Mouse (Mus musculus): ENCODE measurements at regions not wholly inside any gene's neighbourhood (a gene's known extent, or its start where the extent isn't known, plus 50 kb on each side); places are given as distances from the start of the nearest gene placed in this dataset.

DNA sequence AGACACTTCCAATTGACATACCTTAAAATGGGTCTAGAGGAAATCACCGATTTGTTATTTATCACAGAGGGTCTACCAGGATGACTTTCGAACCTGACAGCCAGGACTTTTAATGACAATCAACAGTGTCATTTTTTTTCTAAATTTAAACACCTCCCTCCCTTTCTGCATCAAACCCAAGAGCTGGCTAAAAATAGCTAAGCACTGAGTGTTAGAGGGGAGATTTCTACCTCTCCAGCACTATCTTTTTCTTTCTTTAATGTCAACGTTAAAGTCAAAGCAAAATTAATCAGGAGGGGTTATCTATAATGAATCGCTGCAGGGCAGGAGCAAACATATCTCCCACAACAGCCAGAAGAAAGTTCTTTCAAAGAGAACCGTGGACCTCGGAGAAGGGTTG lies 356.6 kb upstream of the 3110018I06Rik start:
- no peak for DNase-seq
- intact Hi-C loops (cut with DNase I): no loop called here

DNA sequence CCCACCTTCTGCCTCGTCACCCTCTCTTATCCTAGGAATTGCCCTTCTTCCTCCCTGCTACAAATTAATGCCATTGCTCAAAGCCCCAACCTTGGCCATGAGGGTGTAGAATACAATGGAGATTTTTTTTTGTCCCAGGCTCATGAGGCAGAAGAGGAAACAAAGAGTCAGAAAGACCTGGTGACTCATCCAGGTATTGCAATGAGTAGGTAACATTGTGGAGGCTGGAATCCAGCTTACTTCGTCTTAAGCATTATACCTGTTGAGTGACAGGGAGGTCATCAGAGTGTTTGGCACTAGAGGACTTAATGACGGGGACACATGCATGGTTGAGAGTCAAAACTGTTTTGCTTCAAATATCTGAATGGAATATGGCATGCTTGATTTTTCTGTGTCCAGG lies 355.9 kb upstream of the 3110018I06Rik start:
- no peak for DNase-seq
- intact Hi-C loops (cut with DNase I): no loop called here

DNA sequence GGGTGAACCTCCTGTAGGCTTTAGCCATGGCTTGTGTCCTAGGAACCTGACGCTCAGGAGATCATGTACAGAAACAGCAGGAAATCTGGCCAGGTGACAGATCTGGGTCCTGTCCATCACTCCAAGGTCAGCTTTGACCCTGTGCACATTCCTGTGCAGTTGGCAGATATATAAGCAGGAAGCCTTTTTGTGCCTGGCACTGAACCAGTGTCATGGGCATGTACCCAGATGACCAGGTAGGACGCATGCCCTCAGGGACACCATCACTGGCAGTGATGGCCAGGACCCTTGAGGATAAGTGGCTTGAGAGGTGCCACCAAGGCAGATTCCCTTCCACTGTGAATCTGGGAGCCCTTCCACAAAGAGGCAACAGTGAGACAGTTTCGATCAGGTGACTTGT lies 354.1 kb upstream of the 3110018I06Rik start:
- DNase-seq: no peak
- intact Hi-C loops (cut with DNase I): no loop called here

DNA sequence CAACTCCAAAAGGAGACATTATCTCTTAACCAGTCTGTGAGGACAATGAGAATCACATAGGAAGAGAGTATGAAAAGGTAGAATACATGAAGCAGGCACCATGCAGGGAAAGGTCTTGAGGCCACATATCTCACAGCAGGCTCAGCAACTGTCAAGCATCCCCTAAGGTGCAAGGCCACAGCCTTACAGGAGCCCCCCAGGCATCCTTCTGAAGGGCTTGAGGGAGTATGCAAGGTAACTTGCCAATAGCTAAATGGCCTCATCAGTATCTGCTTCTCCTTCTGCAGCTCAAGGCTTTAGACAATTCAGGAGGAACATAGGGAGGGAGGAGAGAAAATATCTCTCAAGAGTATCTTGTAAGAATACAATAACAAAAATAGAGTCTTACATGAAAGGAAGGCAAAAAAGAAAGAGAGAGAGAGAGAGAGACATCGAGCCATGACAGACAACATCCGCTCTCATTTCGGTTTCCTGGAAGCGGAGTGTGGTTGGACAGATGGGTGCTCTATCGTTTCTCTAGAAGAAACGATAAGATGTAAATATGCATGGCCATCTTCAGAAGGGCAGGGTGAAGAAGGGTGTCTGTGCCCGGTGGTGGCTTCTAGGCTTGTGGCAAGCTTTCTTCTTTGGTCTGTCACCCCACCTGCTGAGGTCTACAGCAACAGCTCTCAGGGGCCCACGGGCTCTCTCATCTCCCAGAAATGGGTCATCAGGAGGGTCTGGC lies 349.6 kb upstream of the 3110018I06Rik start:
- intact Hi-C loops (cut with DNase I): no loop called here
- DNase-seq: no peak

GRCm38 (mm10) chr12:107140957-107141595 lies 347.4 kb upstream of the 3110018I06Rik start:
- intact Hi-C loops (cut with DNase I): no loop called here
- DNase-seq: no peak

DNA sequence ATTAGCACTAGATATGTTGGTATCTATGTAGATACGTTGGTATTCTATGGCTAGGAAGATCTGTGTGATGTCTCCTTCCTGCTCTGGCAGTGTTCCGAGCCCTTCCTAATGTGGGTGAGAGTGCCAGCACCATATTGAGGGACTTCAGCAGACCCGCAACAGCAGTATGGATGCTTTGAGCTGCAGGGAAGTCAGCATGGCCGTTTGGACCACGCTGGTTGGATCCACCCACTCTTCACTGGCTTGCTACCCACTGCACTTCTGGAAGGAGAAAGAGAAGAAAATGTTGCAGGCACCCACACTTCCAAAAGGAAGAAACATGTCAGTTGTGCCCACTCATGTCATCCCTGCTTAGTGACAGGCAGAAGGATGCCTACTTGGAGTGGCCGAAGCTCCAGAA lies 346.2 kb upstream of the 3110018I06Rik start:
- DNase-seq: no peak
- intact Hi-C loops (cut with DNase I): no loop called here

GRCm38 (mm10) chr12:107146608-107147121 lies 341.8 kb upstream of the 3110018I06Rik start:
- intact Hi-C loops (cut with DNase I): no loop called here
- no peak for DNase-seq

GRCm38 (mm10) chr12:107148451-107148850 lies 340.0 kb upstream of the 3110018I06Rik start:
- intact Hi-C loops (cut with DNase I): no loop called here
- no peak for DNase-seq

DNA sequence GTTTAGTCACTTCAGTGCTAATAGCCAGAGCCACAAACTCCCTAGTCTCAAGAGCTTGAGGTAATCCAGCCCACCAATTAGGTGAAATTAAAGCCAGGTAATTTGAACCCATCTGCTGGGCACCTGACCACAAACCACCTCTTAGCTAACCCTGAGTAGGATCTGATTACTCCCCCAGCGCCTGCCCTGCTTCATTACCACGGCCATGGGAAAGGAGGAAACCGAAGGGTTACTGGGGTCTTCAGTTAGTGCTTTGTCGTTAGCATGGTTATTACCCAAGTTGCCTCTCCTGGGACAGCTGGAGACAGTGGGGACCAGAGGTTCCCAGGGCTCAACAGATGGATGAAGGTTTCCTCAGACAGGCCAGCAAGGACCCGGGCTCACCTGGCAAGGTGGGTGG lies 337.3 kb upstream of the 3110018I06Rik start:
- DNase-seq: no peak
- intact Hi-C loops (cut with DNase I): loop anchor here (10.0 kb wide), 1 partner anchor 804 kb away; no protein-coding TSS in a partner anchor

DNA sequence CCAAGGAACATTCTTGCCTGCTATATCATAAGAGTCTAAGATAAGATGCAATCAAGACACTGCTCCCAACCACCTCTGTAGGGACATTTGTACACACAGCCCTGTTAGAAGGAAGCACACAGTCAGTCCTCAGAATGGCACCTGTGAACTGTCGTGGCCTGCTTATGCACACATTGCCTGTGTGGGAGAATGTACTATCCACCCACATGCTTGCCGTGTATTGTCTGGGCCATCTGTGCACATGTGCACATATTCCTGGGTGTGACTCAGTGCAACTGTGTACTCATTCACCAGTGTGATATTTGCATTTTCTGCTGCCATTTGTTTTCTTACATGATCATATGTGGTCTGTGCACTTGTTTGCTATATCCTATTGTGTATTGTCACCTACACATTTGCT lies 333.8 kb upstream of the 3110018I06Rik start:
- no peak for DNase-seq
- intact Hi-C loops (cut with DNase I): loop anchor here (10.0 kb wide), 1 partner anchor 800 kb away; no protein-coding TSS in a partner anchor

GRCm38 (mm10) chr12:107156791-107157428 lies 331.5 kb upstream of the 3110018I06Rik start:
- intact Hi-C loops (cut with DNase I): loop anchor here (10.0 kb wide), 1 partner anchor 798 kb away; no protein-coding TSS in a partner anchor
- DNase-seq: no peak

DNA sequence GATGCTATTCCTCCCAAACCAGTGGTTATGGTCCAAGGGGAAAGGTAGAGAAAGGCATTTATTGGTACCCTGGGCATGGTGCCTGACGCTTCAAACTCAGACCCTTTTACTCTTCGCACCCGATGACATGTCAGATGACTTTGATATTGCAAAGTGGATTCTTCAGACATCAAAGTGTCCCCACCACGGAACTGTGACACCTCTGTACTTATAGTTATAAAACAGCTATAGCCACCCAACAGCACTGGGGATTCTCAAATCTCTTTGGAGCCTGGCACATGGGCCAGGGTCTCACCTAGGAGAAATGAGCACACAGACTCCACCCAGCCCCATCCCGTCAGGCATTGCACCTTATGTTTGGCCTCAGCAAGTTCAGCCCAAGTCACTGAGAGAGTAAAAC lies 329.3 kb upstream of the 3110018I06Rik start:
- DNase-seq: no peak
- intact Hi-C loops (cut with DNase I): loop anchor here (10.0 kb wide), 1 partner anchor 796 kb away; no protein-coding TSS in a partner anchor

GRCm38 (mm10) chr12:107160137-107160536 lies 328.3 kb upstream of the 3110018I06Rik start:
- no peak for DNase-seq
- intact Hi-C loops (cut with DNase I): no loop called here

DNA sequence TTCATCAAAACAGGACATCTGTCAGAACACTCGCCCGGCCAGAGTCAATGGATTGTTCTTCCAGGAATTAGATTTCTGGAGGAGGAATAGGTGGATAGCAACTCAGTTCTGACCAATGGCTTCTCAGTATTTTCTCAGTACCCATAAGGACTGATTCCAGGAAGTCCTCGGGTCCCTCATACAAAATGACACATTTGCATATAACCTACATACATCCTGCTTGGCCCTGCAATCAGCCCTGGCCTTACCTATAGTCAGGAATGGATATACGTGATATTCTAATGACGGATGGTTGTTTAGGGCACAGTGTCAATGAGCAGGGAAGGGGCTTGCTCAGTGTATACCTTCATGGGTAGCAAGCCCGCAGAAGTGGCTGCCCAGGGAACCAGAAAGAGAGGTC lies 327.8 kb upstream of the 3110018I06Rik start:
- DNase-seq: no peak
- intact Hi-C loops (cut with DNase I): no loop called here

- DNase-seq: no peak
- intact Hi-C loops (cut with DNase I): no loop called here
Observed at GRCm38 (mm10) chr12:107170926-107171325, 317.5 kb upstream of the 3110018I06Rik start.

- intact Hi-C loops (cut with DNase I): no loop called here
- DNase-seq: no peak
Observed at GRCm38 (mm10) chr12:107171676-107172075, 316.8 kb upstream of the 3110018I06Rik start.

- no peak for DNase-seq
- intact Hi-C loops (cut with DNase I): no loop called here
Observed at GRCm38 (mm10) chr12:107178676-107179075, 309.8 kb upstream of the 3110018I06Rik start.

- intact Hi-C loops (cut with DNase I): no loop called here
- DNase-seq: no peak
Observed at GRCm38 (mm10) chr12:107180501-107180900, 307.9 kb upstream of the 3110018I06Rik start.

DNA sequence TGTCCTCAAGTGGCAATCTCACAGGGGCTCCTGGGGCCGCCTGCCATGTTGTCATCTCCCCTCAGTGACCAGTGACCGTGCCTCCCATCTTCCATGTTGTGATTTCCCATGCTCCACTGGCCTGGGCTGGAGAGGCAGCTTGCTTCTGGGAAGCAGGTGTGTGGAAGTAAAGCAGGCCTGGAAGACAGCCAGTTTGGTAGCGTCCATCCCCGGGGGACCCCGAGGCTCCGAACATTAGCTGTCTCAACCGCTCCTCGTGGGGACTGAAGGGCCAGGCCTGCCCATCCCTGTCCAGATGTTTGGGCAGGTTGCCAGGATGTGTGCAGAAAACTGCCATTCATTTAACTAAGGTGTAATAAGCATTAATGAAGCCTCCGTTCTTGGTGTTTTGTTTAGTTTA lies 307.1 kb upstream of the 3110018I06Rik start:
- intact Hi-C loops (cut with DNase I): no loop called here
- DNase-seq: no peak

- intact Hi-C loops (cut with DNase I): no loop called here
- no peak for DNase-seq
Observed at GRCm38 (mm10) chr12:107182091-107182655, 306.3 kb upstream of the 3110018I06Rik start.

DNA sequence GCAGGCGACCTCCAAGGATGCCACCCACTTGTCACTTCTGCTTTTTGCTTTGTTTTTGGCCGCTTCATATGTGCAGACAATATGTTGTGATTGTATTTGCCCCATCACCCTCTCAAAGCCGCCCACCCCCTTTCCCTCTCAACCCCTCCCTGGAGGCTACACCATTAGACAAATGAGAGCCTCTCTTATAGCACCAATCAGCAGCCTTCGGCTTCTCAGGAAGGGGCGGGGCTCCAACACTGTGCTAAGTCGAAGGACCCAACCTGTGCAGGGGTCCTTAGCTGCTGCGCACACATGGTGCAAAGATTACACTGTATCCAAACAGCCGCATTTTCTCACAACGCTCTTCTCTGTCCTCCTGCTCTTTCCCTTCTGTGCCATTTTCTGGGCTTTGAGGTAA lies 305.1 kb upstream of the 3110018I06Rik start:
- intact Hi-C loops (cut with DNase I): no loop called here

More for the DNA sequence above, 305.1 kb upstream of the 3110018I06Rik start:
- DNase-seq: no peak
